Mouse (Mus musculus) kidney, embryonic 16.5 days (tissue): Measurements from ENCODE around the gene Kif11. TPM values are rescaled to one million over a fixed set of nuclear protein-coding genes. Genes with fewer than 3 reads are reported as not detected.

Source experiments
- ATAC-seq: fragments of 200-750 bp; cut with Nextera tagmentation; 2 replicates; pipeline ENCODE4 v1.8.0; 2017; ENCODE audit warnings: moderate TSS enrichment; ENCODE audit not compliant: low FRiP score, low TSS enrichment
- H3K27ac ChIP-seq: fragments of 300-500 bp; sonication (generic); 2 replicates; pipeline ENCODE4 v1.5.1; 2014; ENCODE audit warnings: low read length
- H3K27me3 ChIP-seq: fragments of 300-500 bp; sonication (generic); 2 replicates; pipeline ENCODE4 v1.6.1; 2014; ENCODE audit warnings: low read length, control low read depth, mixed read lengths; ENCODE audit not compliant: insufficient read depth
- H3K36me3 ChIP-seq: fragments of 300-500 bp; sonication (generic); 2 replicates; pipeline ENCODE4 v1.6.1; 2014; ENCODE audit warnings: low read length, control low read depth, mixed read lengths; ENCODE audit not compliant: insufficient read depth
- H3K4me1 ChIP-seq: fragments of 300-500 bp; sonication (generic); 2 replicates; pipeline ENCODE4 v1.6.1; 2014; ENCODE audit warnings: low read length, control low read depth, mixed read lengths; ENCODE audit not compliant: insufficient read depth
- H3K4me2 ChIP-seq: fragments of 300-500 bp; sonication (generic); replicated peaks from 2 replicates; pipeline ENCODE4 v1.6.1; 2014; ENCODE audit warnings: low read depth, low read length
- H3K4me3 ChIP-seq: fragments of 300-500 bp; sonication (generic); 2 replicates; pipeline ENCODE4 v1.5.1; 2014; ENCODE audit warnings: mild to moderate bottlenecking, low read length
- H3K9ac ChIP-seq: fragments of 300-500 bp; sonication (generic); replicated peaks from 2 replicates; pipeline ENCODE4 v1.6.1; 2014; ENCODE audit warnings: low read length
- H3K9me3 ChIP-seq: fragments of 300-500 bp; sonication (generic); 2 replicates; pipeline ENCODE4 v1.6.1; 2016; ENCODE audit warnings: low read length, control low read depth
- WGBS: fragments of 180-500 bp; shearing (Covaris S2); extraction: QIAGEN DNeasy Blood & Tissue Kit; methylation state at CpG from one replicate; pipeline ENCODE4 v1.1.7; 2014; 5-methylcytosine and 5-hydroxymethylcytosine counted together
- polyA plus RNA-seq: library from polyadenylated mRNA; unstranded; fragments of >200 nt; fragmentation: Nextera tagmentation; extraction: Ambion mirVana; gene quantifications from 2 replicates; pipeline ENCODE4 v1.2.1, GENCODE M21; 2015

The Kif11 gene
- polyA plus RNA-seq, 1 experiment from 2014 or later = 57.1 TPM

DNA sequence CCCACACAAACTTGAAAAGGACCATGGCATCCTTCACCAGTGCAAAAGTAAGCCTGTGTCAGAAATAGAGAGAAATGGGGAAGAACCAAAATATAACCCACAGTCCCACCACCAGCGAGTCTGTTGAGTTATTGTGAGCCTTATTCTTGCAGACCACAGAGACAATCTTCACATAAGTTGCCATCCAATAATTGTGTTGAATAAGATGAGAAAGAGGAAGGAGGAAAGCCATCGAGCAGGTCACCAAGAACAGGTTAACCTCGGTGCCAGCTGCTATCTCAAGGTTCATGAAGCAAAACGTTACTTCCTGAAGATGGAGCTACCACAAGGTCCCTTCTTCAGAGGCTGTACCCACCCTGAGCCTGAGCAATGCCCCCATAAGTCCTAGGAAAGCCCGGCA, 90.8 kb downstream of the Kif11 start:
- Histone ChIP-seq H3K27ac (no peak overlapping the region), H3K4me2 (no peak overlapping the region), H3K4me1 (no peaks in the 10 kb centered on the region), H3K9me3 (no peaks in the 10 kb centered on the region), H3K36me3 (no peaks in the 10 kb centered on the region), H3K4me3 (no peak overlapping the region), H3K27me3 (no peaks in the 10 kb centered on the region), H3K9ac (no peak overlapping the region)
- WGBS = 85% methylated on average over 5 of the region's 5 CpGs
- ATAC-seq = no peak

DNA sequence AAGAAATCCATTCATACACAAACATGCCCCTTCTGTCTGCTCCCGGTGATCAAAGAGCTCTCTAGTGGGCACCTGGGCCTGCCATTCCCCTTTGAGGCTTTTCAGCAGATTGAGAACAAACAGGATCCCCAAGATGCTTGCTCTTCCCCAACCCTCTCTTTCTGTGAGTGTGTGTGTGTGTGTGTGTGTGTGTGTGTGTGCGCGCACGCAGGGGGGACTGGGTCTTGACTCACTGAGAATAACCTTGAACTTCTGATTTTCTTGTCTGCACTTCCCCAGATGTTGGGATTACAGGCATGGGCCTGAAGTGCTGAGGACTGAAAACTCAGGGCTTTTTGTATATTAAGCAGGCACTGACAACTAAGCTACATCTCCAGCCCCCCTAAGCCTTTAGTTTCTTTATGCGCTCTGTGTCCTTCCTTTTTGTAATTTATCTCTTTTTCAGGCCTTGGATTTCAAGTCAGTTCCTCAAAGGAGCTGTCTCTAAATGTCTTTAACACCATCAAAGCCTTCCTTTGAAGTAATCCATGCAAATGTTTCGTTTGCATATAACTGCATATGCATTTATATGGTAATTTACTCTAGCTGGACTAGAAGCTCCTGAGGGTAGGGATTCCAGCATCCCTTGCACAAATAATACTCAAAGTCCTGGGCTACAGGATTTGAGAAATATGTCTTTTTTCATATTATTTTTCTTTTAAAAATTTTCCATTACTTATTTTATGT, 92.8 kb downstream of the Kif11 start:
- Histone ChIP-seq H3K27me3 (no peaks in the 10 kb centered on the region), H3K4me2 (no peak overlapping the region), H3K9ac (no peak overlapping the region), H3K27ac (no peak overlapping the region), H3K4me3 (no peak overlapping the region), H3K4me1 (no peaks in the 10 kb centered on the region), H3K36me3 (no peaks in the 10 kb centered on the region), H3K9me3 (no peaks in the 10 kb centered on the region)
- 74% methylated on average over 6 of the region's 6 CpGs for WGBS
- no peak for ATAC-seq

Other genes with a start within 250 kb of the Kif11 start
- gene March5, start 168.9 kb upstream of the Kif11 start, polyA plus RNA-seq = 74.4 and 79.8 TPM in 2 replicates
- gene Cpeb3, start 167.8 kb upstream of the Kif11 start, polyA plus RNA-seq = 0.73 and 1.3 TPM in 2 replicates
- 55.8 and 58.2 TPM in 2 replicates for gene Ide, start 38.6 kb upstream of the Kif11 start, polyA plus RNA-seq
- gene Hhex, start 58.4 kb downstream of the Kif11 start, polyA plus RNA-seq = 16.2 and 17.9 TPM in 2 replicates
- gene Exoc6, start 174.0 kb downstream of the Kif11 start, polyA plus RNA-seq = 25.3 and 26.9 TPM in 2 replicates